14 mouse cellular contexts compared by ENCODE assay signal in genomic region chrX:157139601-157140000, GRCm38 (mm10).
DNase-seq lines count a peak whose midpoint lies in the region; ATAC-seq lines count a peak whose summit lies in the region.
"Had no signal": no experiment of that assay in that cellular context is flagged by ENCODE, and none has a peak within 500 bp of the region (broad histone marks: within the 10 kb centered on the region; RNA-seq: fewer than 3 reads in every experiment).

No protein-coding gene starts in this region.

- no peak overlapping the region for H3K4me2 ChIP-seq in forebrain, embryonic 14.5 days (ENCODE audit: low read length)
- H3K4me2 ChIP-seq in midbrain, embryonic 15.5 days: no peak overlapping the region
- H3K4me2 ChIP-seq: kidney, embryonic 15.5 days; midbrain, embryonic 12.5 days had no signal

- no peak overlapping the region for H3K9ac ChIP-seq in forebrain, embryonic 14.5 days (ENCODE audit: low read length)
- H3K9ac ChIP-seq in midbrain, embryonic 15.5 days: no peak overlapping the region
- H3K9ac ChIP-seq: kidney, embryonic 15.5 days; midbrain, embryonic 12.5 days had no signal

- H3K36me3 ChIP-seq in forebrain, embryonic 14.5 days (ENCODE audit: control insufficient read depth, insufficient read depth, low read length): no peaks in the 10 kb centered on the region
- no peaks in the 10 kb centered on the region for H3K36me3 ChIP-seq in midbrain, embryonic 15.5 days (replicated peaks)
- H3K36me3 ChIP-seq: kidney, embryonic 15.5 days; midbrain, embryonic 12.5 days had no signal

- H3K27ac ChIP-seq in forebrain, embryonic 14.5 days (ENCODE audit: low read depth, low read length): no peak overlapping the region
- H3K27ac ChIP-seq in midbrain, embryonic 15.5 days: no peak overlapping the region
- H3K27ac ChIP-seq: kidney, embryonic 15.5 days; midbrain, embryonic 12.5 days had no signal

- H3K4me3 ChIP-seq in forebrain, embryonic 14.5 days (ENCODE audit: low read depth, low read length): no peak overlapping the region
- no peak overlapping the region for H3K4me3 ChIP-seq in midbrain, embryonic 15.5 days
- H3K4me3 ChIP-seq: kidney, embryonic 15.5 days; midbrain, embryonic 12.5 days had no signal

- WGBS in forebrain, embryonic 14.5 days: 87% methylated on average over 6 of the region's 6 CpGs
- 73% methylated on average over 6 of the region's 6 CpGs for WGBS in midbrain, embryonic 15.5 days

- no peaks in the 10 kb centered on the region for H3K4me1 ChIP-seq in forebrain, embryonic 14.5 days (ENCODE audit: control insufficient read depth, insufficient read depth, low read length)
- no peaks in the 10 kb centered on the region for H3K4me1 ChIP-seq in midbrain, embryonic 15.5 days
- H3K4me1 ChIP-seq: kidney, embryonic 15.5 days; midbrain, embryonic 12.5 days had no signal

- H3K27me3 ChIP-seq in forebrain, embryonic 14.5 days (replicated peaks; ENCODE audit: control insufficient read depth, insufficient read depth, low read length): no peaks in the 10 kb centered on the region
- H3K27me3 ChIP-seq in midbrain, embryonic 15.5 days (replicated peaks): no peaks in the 10 kb centered on the region
- H3K27me3 ChIP-seq: midbrain, embryonic 12.5 days had no signal

- DNase-seq in kidney, postnatal 10 days: peak; percentile 3
- no peak for DNase-seq in kidney, adult 8-10 months
- peak; percentile 7 for DNase-seq in 3T3-L1 (ENCODE audit: low read depth, low spot score)
- DNase-seq in brain, adult 2 months (ENCODE audit: low read depth, low spot score): peak; percentile 81
- DNase-seq in cerebellum, postnatal 14 days: peak; percentile 35 to 52
- DNase-seq in spleen, postnatal 10 days (ENCODE audit: low spot score in 2 of 2): no peak
- no peak for DNase-seq in forebrain, embryonic 14.5 days (ENCODE audit: low spot score)
- DNase-seq: heart, adult 18-20 months; lung, postnatal 14 days; right cerebral cortex, postnatal 25 days had no signal

- H3K9me3 ChIP-seq in forebrain, embryonic 14.5 days (replicated peaks; ENCODE audit: control insufficient read depth, low read length): no peaks in the 10 kb centered on the region
- H3K9me3 ChIP-seq in midbrain, embryonic 15.5 days: no peaks in the 10 kb centered on the region
- H3K9me3 ChIP-seq: kidney, embryonic 15.5 days; midbrain, embryonic 12.5 days had no signal

- ATAC-seq in forebrain, embryonic 14.5 days: no peak
- ATAC-seq in midbrain, embryonic 15.5 days (replicated peaks): no peak
- ATAC-seq: activated CD4-positive, CD25-positive, alpha-beta regulatory T cell, adult 4 months had no signal

Comparison
In these comparisons a context has a peak if more than half of its experiments do, and no peak if none do; other contexts are left out.
1. DNase-seq: peak in kidney, postnatal 10 days (single experiment), 3T3-L1 (single experiment), brain, adult 2 months (single experiment) and cerebellum, postnatal 14 days (2 of 2); none in kidney, adult 8-10 months (0 of 2), spleen, postnatal 10 days (0 of 2) and forebrain, embryonic 14.5 days (single experiment).